Mouse (Mus musculus) natural killer cell, adult 2 months (primary cell): Measurements from ENCODE around the gene Gfra1.
A peak's percentile ranks its signal among the peaks of the same experiment; 100 is the strongest.

Source experiments
- DNase-seq, 2 experiments: peaks; one replicate each; pipeline ENCODE4 v3.0.0; 2022; ENCODE audit warnings: low spot score in 2 of 2

Gfra1 gene

DNA sequence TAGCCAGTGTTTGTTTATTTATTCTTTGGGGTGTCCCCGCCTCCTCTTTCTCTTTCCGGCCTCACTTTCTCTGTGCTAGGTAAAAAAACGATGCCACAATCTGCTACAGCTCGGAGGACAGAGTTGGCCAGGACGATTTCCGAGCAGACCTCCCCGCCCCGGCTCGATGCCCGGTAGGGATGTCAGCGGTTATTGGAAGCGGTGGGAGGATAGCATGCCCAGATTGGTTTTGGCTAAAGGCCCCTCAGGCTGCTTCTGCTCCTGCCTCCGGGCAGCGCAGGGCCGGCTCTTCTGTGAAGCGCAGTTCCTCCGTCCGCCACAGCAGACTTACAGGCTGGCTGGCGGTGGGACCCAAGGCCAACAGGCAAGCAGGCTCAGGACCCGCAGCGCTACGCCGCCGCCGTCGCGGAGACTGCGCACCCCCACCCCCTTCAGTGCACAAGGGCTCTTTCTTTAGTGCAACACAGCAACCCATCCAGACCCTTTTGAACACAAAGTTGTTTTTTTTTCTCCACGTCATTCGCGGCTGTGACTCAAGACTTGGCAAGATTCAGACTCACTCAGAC, at the start of gene Gfra1:
Gene Gfra1 (minus strand): TSS at position 414 of the 566 bp plus-strand sequence.
- DNase-seq, result peak in 1 of 2 experiments; percentile 32

DNA sequence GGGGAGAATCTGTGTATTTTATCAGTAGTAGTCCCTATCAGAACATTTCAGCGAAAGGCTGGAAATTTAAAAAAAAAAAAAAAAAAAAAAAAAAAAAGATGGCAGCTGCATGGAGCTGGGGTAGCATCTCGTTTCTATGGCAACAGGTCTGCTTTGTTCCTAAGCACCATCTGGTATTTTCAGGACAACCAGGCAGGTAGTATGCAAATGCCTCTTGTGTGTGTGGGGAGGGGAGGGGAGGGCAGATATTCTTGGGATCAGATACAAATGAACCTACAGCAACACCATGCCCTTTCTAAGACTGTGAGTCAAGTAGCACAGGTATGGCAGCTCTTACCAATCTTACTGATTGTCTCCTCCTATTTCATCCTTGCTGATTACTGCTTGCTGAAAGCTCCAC, 44.3 kb upstream of the Gfra1 start:
- no peak for DNase-seq

DNA sequence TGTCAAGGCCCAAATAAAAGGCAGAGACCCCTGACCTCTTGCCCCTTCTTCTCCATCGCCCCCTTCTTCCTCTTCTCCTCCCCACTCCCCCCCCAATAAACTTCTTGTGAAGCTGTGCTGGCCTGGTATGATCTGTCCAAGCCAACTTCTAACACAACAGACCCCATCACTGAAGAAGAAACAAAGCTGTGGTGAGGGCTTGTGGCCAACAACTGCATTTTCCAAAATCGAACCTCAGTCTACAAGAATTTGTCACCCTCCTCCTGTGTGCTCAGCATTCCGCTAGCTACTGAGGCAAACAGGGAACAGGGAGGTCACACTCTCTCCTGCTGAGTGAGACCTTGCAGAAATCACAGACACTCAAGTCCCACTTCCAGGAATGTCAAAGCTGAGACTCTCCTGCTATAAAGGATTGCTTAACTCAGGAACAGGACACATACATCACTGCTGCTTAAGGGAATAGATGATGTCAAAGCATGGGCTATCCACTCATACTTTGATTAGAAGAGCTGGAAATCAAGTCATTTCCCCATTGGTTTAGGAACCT, 43.8 kb upstream of the Gfra1 start:
- no peak for DNase-seq

DNA sequence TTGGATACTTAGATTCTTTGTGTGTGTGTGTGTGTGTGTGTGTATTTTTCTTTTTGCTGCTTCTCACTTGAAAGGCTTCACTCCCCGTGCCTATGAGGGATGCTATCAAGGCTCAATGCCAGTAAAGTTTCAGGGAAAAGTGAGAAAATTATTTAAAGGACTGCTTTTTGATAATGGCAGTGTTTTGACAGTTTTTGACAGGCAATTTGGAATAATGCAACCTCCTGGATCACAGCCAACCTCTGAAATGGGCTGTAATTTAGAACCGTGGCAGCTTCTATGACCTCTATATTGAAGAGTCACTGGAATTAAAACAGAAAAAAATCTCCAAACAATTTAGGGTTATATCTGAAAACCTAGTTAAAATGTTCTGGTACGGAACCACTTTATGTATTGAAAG, 41.4 kb upstream of the Gfra1 start:
- DNase-seq, result no peak

DNA sequence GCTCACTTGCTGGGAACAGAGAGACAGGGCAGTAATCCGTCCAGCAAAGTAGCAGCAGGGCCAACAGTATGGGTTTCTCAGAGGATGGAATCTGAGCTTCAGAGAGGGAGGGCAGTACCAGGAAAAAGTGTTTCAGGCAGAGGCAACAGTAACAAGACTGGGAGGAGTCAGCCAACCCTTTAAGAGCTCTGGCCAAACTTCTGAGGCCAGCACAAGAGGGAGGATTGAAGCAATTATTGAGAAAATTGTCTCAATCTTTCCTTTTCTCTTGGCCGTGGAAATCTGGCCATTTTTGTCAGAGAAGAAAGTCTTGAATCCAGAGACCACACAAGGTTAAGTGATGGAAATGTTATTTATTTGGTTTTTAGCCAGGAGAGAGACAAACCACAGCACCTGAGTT, 31.0 kb upstream of the Gfra1 start:
- DNase-seq, result no peak

DNA sequence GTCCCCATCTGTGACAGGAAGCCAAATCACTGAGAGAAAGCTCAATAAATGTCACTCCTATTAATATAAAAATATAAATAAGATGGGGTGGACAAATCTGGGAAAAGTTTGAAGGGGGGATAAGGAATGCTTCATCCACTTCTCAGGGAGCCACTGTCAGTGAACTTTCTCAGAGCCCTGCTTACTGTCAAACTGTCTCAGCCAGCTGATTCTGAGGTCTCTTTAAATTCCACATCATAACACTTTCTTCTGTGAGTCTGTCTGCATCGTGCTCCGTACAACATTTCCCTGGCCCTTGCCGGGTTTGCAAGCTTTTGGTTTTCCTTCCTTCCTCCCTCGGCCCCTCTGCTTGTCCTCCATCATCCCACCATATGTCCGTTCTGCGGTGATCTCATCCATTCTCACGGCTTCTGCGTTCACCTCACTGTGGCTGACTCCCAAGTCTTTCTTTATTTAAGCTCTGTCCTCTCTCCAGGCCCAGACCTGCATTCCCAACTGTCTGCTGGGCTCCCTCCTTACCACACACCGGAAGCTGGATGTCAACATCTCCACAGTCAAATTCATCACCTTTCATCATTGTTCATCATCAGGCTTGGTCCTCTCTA, 26.8 kb upstream of the Gfra1 start:
- DNase-seq, result no peak

DNA sequence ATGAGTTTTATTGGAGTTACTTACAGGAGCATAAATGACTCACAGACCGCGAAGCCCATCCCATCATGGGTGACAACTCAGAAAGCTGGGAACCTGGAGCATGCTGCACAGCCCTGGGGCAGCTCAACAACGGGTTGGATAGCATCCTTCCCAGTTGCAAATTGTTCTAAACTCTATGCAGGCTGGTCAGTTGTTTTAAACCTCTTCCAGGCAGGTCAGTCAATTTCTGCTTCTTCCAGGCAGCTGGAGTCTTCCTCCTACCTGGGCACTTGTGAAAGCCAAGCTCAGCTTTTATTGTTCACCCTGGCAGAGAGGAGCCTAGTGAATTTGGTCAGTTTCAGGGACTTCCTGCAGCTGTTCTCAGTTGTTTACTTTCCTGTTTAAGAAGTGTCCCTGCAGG, 18.5 kb upstream of the Gfra1 start:
- no peak for DNase-seq

DNA sequence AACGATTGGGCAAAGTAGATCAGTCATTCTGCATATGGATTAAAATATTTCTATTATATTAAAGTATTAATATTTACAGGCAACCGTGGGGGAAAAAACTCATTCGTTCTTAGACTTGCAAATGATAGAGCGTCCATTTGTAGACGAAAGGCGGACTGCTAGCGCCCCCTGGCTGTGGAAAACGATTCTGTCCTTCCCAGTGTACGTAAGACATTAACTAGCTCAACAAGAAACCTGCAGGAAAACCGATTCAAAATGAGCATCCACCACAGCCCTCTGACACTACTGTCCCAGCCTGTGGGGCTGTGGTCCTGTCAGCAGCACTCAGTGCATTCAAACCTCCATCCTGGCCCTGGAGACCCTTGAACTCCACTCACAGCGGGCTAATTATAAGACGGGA, 13.7 kb upstream of the Gfra1 start:
- DNase-seq, result peak; percentile 59 to 74

DNA sequence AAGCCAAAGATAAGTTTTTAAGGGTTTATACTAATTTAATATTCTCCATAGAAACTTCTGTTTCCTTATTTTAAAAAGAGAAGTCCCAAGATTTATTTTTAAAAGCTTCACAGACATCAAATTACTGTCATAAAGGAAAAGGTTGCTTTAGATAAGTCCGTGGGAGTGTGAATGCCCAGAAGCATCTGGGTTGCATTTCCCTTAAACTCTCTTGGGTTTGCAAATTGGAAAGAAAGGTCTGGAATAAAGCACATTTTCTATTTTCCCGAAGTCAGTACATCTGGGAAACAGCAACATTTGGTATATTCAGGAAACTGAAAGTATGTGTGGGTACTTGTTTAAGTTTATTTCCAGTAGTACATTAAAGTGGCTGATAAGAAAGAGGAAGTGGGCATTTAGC, 12.6 kb upstream of the Gfra1 start:
- DNase-seq, result no peak

DNA sequence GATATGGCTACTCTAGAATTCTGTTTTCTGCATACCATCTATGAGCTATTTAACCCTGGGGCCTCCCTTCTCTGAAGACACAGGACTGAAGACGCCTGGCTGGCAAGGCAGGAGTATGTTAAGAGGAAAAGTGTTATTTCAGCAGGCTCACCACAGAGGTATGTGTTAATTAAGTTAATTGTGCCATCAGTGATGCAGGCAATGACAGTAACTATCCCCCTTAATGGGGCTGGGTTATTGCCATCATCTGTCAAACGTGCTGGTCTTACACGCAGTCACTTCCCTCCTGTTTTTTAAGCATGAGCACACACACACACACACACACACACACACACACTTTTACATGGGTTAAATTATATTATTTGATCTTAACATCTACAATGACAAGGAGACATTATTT, 8.0 kb upstream of the Gfra1 start:
- DNase-seq, result no peak

DNA sequence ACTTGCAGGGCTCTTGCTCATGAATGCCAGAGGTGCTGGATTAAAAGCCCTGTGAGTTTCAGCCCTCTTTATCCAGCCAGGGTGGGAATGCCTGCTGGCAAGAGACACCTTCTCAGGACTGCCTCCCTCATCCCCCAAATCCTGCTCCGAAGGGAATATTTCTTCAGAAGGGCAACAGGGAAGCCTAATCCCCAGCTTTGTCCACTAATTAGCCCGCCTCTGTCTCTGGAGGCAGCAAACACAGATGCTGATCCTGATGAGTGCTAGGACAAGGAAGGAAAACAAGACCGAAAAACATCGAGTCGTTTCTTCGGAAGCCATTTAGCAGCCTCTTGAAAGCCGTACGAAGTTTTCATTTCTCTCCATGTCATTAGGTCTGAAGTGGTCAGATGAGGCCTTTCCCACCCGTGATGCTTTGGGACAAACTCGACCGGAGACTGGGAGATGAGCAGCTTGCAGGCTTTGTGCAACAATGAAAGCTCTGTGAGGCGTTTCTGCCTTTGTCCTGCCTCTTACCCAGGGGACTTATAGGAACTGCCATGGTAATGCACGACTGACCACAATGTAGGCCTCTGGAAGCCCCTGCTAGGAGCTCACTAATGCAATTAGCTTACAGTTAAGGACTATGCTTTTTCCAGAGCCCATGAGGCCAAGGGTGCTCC, 4.8 kb upstream of the Gfra1 start:
- no peak for DNase-seq

DNA sequence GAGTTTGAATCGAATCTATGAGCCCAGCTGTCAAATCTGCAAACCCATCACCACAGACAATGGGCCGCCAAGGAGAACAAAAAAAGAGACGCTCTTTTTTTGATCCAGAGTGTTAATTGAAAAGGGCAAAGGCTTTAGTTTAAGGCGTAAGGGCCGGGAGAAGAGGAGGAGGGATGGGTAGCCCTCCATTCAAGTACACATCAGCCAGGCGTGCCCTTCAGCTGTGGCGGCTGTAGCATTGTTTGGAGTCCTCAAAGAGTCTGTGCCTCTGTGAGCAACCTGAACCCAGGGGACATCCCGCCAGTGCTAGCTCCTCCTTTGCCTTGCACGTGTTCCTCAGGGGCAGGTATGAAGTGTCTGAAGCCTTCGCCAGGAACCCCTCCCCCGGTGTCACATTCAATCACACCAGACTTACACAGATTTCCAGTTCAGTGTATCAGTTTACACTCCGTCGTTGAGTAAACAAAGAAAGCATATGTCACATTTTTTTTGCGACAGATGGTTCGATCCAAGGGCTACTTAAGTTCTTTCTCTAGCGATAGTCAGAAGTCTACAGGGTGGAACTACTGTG, 867 bp upstream of the Gfra1 start:
- DNase-seq, result no peak

DNA sequence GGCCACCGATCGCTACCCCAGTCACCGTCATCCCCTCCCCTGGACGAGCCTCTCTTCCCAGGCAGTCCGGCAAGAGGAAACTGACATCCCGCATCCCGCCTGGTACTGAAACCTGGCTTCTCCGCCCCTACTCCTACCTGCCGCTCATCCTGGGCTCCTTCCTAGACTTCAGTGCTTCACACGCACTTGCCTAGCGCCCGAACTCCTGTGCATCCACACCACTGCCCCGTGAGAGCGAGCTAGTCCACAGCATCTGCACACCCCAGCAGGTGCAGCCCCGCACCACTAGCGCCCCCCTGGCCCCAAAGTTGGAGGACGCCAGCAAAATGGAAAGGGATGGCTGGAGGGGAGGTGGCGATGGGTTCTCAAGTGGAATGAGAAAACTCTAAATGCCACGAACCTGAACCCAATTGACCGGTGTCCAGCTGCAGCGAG, 631 bp downstream of the Gfra1 start:
- peak in 1 of 2 experiments; percentile 5 for DNase-seq

DNA sequence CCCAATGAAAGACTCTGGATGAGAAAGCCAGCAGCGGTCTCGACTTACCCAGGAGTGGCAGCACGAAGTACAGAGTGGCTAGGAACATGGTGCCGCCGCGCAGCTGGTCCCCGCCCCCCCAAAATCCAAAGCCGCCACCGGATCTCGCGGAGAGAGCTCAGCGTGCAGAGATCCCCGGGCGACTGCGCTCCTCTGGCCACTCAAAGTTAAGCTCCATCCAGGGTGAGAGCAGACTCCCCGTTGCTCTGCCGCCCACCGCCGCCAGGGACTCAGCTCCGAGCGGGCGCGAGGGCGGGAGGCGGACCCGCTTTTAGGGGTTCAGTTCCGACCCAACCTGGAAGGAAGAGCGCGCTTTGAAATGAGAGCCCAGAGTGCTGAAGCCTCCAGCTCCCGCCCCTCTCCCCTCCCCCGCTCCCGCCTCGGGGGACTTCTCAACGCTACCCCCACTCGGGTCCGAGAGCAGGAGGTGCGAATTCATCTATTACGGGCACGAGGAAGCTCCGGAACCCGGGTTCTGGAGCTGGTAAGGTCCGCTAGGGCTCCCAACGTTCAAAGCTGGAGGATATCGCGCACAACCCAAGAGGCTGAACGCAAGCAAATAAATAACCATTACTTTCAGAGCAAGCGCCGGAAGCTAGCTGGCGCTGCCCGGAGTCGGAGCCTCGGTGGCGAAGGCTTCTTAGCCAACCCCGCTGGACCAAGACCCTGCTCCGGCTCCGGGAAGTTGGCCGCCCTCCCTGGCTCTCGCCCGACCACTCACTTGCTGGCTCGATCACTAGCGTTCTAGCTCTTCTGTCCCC, 1.2 kb downstream of the Gfra1 start:
- DNase-seq, result peak in 1 of 2 experiments; percentile 40

DNA sequence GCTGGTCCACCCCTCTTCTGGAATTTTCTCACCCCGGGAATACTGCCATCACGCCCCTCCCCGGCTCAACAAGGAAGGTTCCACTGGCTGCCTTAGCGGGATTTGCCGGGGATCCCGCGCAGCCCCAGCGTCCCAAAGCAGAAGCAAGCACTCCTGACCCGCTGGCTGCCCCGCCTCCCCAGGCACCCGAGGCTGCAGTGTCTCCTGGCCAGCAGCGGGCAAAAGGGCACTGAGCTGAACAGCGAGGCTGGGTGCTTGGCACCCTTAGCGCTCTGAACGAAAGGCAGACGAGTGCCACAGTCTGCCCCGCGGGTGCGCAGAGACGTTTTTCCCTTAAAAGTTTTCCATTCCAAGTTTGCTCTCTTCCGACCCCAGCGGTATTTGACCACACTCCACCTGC, 2.1 kb downstream of the Gfra1 start:
- no peak for DNase-seq

DNA sequence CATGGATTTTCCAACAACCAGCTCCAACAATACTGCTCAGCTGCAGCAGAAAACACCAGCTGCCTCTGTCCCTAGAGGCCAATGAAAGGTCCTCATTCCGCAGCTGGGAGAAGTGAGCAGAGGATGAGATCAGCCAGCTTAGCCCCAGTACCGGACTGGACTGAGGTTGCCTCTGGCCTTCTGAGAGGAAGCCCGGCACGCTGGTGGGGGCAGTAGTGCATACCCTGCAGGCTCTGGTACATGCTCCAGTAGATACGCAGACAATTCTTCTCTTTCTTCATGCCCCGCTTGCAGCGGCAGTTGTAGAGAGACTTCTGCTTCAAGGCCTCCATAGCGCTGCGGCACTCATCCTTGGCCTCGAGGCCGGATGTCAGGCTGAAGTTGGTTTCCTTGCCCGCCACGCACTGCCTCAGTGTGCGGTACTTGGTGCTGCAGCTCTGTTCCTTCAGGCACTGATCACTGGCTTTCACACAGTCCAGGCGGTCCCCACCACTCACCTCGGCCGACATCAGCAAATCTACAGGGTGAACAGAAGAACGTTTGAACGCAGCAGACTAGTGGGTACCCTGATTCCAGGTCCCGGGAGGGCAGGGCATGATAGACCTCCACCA, 2.7 kb downstream of the Gfra1 start:
- peak in 1 of 2 experiments; percentile 29 for DNase-seq

DNA sequence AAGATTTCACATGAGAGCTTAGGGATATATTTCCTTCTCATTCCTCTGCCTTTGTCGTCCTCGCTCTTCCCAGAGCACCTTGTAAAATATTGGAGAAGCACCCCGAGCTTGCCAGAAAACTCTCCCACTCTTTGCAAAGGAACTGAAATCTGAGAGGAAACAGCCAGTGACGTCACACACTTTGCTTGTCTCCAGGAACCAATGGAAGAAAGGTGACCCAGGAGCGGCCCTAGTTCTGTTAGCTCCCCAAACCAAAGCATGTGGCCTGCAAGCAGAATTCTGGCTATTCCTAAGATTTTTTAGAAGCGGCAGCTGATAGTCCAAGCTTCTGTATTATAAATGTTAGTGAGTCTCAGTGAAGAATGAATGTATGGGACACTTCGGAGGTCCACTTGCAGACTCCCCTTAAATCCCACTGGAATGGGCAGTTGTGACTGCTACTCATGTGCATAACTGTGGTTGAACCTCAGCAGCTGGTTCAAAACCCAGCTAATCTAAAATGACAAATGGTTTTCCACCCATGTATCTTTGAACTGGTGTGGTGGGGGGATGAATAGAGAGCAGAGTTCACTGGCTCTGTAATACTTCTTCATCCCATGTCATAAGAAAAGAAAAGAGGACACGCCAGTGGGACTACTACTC, 3.4 kb downstream of the Gfra1 start:
- DNase-seq, result no peak

DNA sequence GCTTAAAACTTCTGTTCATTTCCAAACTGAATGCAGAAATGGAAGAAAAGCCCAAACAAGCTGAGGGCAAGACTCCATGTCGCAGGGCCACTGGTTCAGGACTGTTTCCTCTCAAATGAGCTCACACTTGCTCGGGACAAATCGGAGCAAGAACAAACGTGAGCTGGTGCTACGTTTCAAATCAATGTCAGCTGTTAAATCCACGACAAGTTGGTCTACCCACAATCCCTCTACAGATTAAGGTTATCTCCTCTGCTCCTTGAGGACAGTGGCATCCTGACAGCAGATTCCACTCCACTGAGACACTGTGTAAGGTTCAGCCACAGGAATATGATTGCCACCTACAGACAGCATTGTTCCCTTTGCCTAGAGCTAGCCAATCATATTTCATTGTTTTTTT, 4.4 kb downstream of the Gfra1 start:
- DNase-seq, result no peak

DNA sequence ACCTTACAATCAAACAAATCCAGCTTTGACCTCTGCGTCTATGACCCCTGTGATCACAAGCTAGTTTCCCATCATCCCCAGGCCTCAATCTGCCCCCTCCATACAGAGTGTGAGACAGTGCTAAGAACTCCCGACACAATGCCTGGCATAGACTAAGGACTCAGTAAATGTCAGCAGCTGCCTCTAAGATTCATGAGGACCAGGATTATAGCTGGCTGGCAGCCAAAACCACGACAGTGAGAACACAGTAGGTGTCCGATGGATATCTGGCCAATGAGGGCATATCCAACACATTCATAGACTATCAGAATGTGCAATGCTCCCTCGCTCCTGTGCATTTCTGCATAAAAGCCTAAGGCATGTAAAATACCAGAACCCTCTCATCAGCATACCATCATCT, 5.0 kb downstream of the Gfra1 start:
- DNase-seq, result no peak

DNA sequence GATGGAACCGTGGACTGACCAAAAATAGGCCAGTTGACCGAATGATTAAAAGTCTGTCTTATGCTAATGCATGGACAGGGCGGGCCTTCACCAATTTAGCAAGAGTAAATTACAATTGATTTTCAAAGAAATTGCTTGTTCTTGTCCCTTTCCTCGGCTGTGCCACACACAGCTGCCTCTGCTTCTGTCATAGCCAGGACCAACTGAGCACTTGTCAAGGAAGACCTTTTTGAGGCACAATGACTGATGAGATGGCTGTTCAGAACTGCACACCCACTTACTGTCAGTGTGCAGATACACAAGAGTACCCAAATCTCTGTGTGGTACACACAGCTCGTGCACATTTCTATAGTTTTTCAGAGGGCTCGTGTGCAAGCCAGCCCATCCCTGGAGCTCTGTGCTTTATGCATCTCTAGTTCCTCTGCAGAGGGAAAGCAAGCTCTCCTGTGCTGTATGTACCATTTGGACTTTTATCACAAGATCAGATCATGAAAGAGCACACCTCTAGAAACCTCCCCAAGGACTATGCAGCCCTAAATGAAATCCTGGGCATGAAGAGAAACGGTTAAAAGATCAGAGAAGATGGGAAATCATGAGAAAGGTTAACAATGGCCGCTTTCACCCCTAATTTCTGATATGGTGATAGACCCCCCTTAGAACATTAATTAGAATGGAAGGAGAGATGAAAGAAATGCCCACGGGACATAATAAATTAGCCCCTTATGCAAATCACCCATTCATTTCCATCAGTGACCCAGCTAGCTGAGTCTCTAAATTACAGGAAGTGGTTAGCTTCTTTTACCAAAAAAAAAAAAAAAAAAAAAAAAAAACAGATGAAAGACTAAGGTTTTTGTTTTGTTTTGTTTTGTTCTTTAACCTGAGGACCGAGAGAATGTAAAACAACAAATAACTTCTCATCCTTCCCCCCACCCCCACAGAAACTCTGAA, 12.7 kb downstream of the Gfra1 start:
- DNase-seq, result no peak
